Mouse (Mus musculus): ENCODE results near the gene Pnrc2. TPM values are rescaled to one million over a fixed set of nuclear protein-coding genes. Genes with fewer than 3 reads are reported as not detected.
A peak's percentile ranks its signal among the peaks of the same experiment; 100 is the strongest.

The Pnrc2 gene
- polyA plus RNA-seq, 1 experiment from 2014 or later, result 220 TPM

DNA sequence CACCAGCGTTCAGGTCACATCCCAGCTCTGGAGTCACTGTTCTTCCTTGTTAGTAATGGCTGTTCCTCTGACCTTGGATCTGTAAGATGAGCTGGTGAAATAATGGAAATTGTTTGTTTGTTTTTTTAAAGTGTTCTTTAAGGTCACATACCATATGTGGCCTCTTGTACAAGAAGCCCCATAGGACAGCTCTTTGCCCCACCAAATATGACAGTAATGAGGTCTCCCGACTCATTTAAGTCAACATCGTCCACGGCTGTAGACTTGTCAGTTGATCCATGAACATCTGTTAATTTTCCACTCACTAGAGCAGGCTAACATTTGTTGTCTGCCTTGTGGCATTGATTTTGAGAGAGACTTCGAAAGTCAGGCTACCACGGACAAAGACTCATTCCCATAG, 5.4 kb upstream of the Pnrc2 start:
- Histone ChIP-seq H3K36me3 (no peaks in the 10 kb centered on the region), H3K9ac (replicated peaks) (no peak overlapping the region), H3K4me1 (replicated peaks) (peaks cover 34% of the 10 kb centered on the region), H3K27me3 (no peaks in the 10 kb centered on the region), H3K27ac (no peak overlapping the region), H3K9me3 (no peaks in the 10 kb centered on the region), H3K4me2 (no peak overlapping the region), H3K4me3 (replicated peaks) (no peak overlapping the region)
- no peak for ATAC-seq (ENCODE audit: insufficient number of reproducible peaks, insufficient read depth, low FRiP score, low TSS enrichment, low read depth)
- WGBS, result 81% methylated on average over 6 of the region's 6 CpGs

- 70% methylated on average over 2 of the region's 2 CpGs for WGBS
- ATAC-seq (ENCODE audit: insufficient number of reproducible peaks, insufficient read depth, low FRiP score, low TSS enrichment, low read depth), result no peak
Observed at GRCm38 (mm10) chr4:135877742-135878141, 4.1 kb upstream of the Pnrc2 start.

DNA sequence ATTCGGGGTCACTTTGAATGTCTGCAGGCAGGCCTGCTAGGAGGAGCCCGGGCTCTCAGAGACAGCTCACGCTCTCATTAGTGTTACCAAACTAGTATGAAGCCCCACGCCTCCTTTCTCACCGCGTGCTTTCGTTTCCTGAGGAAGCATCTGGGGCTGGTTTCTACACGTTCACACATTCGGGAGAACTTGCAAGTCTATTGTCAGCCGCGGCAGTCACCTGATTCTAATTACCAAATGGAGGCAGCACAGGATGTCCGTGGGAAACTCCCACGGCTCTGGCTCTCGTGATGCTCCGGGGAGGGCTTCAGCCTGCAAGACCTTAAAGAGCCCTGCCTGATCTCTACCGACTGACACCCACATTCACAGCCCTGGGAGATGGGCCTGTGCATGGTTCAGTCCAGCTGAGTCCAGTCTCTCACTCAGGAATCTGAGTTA, 3.0 kb upstream of the Pnrc2 start:
- peak overlapping the region; percentile 53 for H3K4me2 ChIP-seq
- peak overlapping the region; percentile 37 for H3K9ac ChIP-seq (replicated peaks)
- no peaks in the 10 kb centered on the region for H3K27me3 ChIP-seq
- H3K9me3 ChIP-seq, result no peaks in the 10 kb centered on the region
- H3K4me1 ChIP-seq (replicated peaks), result peaks cover 38% of the 10 kb centered on the region
- peaks cover 11% of the 10 kb centered on the region for H3K36me3 ChIP-seq
- H3K27ac ChIP-seq, result peak overlapping the region; percentile 75
- WGBS, result 1% methylated on average over 16 of the region's 16 CpGs
- no peak for ATAC-seq (ENCODE audit: insufficient number of reproducible peaks, insufficient read depth, low FRiP score, low TSS enrichment, low read depth)
- peak overlapping the region; percentile 16 for H3K4me3 ChIP-seq (replicated peaks)

More at GRCm38 (mm10) chr4:135877742-135878141, 4.1 kb upstream of the Pnrc2 start:
- Histone ChIP-seq H3K9me3 (no peaks in the 10 kb centered on the region), H3K27me3 (no peaks in the 10 kb centered on the region), H3K27ac (no peak overlapping the region), H3K4me1 (replicated peaks) (peaks cover 31% of the 10 kb centered on the region), H3K4me3 (replicated peaks) (no peak overlapping the region), H3K36me3 (no peaks in the 10 kb centered on the region), H3K4me2 (no peak overlapping the region), H3K9ac (replicated peaks) (no peak overlapping the region)

DNA sequence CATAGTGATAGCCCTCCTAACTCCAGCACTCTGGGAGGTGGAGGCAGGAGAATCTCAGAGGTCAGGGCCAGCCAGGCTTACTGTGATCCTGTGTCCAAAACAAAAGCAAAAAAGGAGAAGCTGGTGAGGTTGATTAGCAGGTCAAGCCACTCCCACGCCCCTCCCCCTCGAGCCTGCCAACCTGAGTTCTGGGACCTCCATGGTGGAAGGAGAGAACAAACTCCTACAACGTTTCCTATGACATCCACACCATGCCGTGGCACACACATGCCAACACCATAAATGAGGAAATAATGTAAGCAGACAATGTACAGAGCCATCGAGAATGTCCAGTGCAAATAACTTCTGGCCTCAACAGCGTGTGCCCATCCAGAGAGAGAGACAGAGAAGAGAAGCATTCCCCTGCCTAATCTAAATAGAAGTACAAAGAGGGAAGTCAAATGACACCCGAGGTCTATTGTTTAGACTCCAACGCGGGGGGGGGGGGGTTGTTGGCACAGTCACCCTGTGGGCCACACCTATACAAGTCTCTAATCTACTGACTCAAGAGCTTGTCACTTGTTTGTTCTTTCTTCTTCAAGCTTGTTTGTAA, 2.4 kb upstream of the Pnrc2 start:
- H3K4me1 ChIP-seq (replicated peaks), result peaks cover 40% of the 10 kb centered on the region
- peak overlapping the region; percentile 16 for H3K4me3 ChIP-seq (replicated peaks)
- peak overlapping the region; percentile 37; the same call in 1 of the 2 replicates for H3K9ac ChIP-seq (replicated peaks)

DNA sequence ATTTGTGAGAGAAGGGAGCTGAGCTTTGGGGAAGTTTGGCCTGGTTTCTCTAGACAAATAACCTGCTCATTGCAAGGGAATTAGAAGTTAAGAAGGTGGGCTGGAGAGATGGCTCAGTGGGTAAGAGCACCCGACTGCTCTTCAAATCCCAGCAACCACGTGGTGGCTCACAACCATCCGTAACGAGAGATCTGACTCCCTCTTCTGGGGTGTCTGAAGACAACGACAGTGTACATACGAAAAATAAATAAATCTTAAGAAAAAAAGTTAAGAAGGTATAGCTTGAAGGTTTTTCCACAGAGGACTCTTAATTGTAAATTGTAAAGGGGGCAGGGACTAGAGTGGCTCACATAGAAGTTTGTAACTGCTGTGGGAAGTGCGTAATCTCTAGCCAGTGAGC, 1.9 kb upstream of the Pnrc2 start:
- no peak overlapping the region for H3K4me3 ChIP-seq (replicated peaks)

More for the DNA sequence above, 2.4 kb upstream of the Pnrc2 start:
- 11% methylated on average over 9 of the region's 9 CpGs for WGBS
- no peaks in the 10 kb centered on the region for H3K9me3 ChIP-seq
- H3K4me2 ChIP-seq, result peak overlapping the region; percentile 53
- ATAC-seq (ENCODE audit: insufficient number of reproducible peaks, insufficient read depth, low FRiP score, low TSS enrichment, low read depth), result no peak
- H3K27me3 ChIP-seq, result no peaks in the 10 kb centered on the region
- peak overlapping the region; percentile 75 for H3K27ac ChIP-seq
- peaks cover 14% of the 10 kb centered on the region for H3K36me3 ChIP-seq

DNA sequence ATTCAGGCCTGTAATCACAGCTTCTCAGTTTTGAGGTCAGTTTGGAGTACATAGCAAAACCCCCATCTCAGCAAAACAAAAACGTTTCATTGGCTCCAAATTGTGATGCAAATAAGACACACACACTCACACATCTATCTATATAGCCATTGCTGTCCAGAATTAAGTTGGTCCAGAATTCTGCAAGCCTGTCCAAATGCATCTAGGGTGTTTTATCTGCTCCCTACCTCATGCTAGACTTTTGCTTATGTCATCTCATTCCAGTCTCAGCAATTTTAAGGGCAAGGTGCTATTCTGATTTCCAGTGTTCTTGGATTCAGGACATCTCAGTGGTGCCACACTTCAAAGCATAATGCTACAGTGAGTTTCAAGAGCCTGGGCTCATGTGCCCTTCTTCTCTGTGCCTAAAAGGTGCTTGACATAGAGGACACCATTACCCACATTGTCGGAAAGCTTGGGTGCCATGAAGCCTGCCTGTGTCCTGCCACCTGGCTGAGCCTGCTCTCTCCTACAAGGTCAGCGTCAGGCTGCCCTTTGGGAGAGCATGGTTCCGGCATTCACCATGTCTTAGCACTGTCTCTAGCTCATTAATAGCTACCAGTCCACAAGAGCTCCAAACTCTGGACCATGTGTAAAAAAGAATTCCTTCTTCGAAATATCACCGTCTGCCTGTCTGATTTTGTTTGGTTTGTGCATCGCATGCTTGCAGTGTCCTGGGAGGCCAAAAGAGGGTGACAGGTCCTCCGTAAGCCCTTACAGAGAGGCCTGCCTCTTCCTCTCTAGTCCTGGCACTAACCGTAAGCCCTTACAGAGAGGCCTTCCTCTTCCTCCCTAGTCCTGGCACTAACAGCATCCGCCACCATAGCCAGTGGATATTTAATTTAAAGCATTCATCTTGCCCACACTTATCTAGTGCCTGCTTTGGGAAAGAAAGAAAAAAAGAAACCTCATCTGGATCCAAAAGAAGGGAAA, 1.2 kb upstream of the Pnrc2 start:
- Histone ChIP-seq H3K27ac (peak overlapping the region; percentile 100), H3K36me3 (peaks cover 18% of the 10 kb centered on the region), H3K4me3 (replicated peaks) (no peak overlapping the region), H3K4me1 (replicated peaks) (peaks cover 45% of the 10 kb centered on the region), H3K4me2 (peak overlapping the region; percentile 85; the same call in 1 of the 2 replicates), H3K9ac (replicated peaks) (no peak overlapping the region; the same call in 1 of the 2 replicates), H3K9me3 (no peaks in the 10 kb centered on the region), H3K27me3 (no peaks in the 10 kb centered on the region)
- ATAC-seq (ENCODE audit: insufficient number of reproducible peaks, insufficient read depth, low FRiP score, low TSS enrichment, low read depth), result no peak
- 86% methylated on average over 10 of the region's 10 CpGs for WGBS

More for the DNA sequence above, 1.9 kb upstream of the Pnrc2 start:
- Histone ChIP-seq H3K4me2 (no peak overlapping the region), H3K9ac (replicated peaks) (no peak overlapping the region), H3K4me1 (replicated peaks) (peaks cover 42% of the 10 kb centered on the region), H3K9me3 (no peaks in the 10 kb centered on the region), H3K36me3 (peaks cover 16% of the 10 kb centered on the region), H3K27me3 (no peaks in the 10 kb centered on the region), H3K27ac (peak overlapping the region; percentile 75)
- ATAC-seq (ENCODE audit: insufficient number of reproducible peaks, insufficient read depth, low FRiP score, low TSS enrichment, low read depth), result no peak
- 40% methylated on average over 7 of the region's 7 CpGs for WGBS

DNA sequence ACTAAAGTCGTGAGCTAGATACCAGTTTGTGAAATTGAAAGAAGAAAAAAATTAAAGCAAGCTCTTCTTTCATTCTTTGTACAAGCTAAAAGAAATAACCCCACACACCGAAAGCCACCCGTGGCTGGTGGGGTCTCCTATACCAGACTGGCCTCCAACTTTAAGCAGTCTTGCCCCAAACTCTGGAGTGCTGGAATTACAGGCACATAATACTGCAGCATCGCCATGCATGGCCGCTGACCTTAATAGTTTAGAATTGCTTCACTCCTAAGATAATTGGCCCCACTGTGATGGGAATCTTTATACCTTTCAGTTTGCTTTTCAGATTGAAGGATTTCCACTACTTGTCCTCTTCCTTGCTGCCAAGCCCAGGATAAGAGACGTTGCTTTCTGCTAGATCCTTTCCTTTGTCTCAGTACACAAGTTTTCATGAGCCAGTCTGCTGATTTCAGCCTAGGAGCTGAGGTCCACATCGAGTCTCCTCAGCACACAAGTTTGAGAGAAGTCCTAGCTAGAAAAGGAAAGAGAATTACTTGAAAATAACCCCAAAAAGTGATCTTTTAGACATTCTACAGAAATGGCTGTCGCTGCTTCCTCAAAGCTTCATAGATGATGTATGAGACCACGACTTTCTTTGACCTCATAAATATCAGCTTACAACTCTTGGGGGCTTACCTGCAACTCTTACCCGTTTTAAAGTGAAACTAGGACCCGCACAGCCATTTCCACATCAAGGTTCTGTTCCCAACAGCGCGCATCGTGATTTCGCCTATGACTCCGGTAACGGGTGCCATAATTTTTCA, 860 bp downstream of the Pnrc2 start:
- H3K36me3 ChIP-seq, result peaks cover 27% of the 10 kb centered on the region
- peaks cover 45% of the 10 kb centered on the region for H3K4me1 ChIP-seq (replicated peaks)
- 12% methylated on average over 17 of the region's 17 CpGs for whole genome bisulfite sequencing
- ATAC-seq (ENCODE audit: insufficient number of reproducible peaks, insufficient read depth, low FRiP score, low TSS enrichment, low read depth), result no peak
- no peaks in the 10 kb centered on the region for H3K27me3 ChIP-seq
- H3K4me2 ChIP-seq, result peak overlapping the region; percentile 85
- peak overlapping the region; percentile 97 for H3K9ac ChIP-seq (replicated peaks)
- peak overlapping the region; percentile 75 for H3K4me3 ChIP-seq (replicated peaks)
- H3K9me3 ChIP-seq, result no peaks in the 10 kb centered on the region
- H3K27ac ChIP-seq, result peak overlapping the region; percentile 100

DNA sequence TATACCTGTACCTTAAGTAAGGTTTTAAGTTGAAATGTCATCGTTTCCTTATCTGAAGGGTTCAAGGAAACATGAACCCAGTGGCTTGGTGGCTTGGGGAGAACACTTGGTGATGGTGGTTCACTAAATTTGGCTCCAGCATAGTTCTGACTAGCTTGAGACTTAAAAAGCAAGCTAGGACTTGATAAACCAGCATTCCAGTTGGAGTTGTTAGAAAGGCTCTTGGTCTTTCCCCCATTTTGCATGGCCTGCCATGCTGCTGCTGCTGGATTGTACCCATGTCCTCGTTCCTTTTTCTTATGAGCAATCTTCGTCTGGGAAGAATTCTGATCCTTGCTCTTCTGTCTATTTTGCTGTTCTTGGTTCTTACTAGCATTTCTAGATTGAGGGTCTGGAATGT, 1.6 kb downstream of the Pnrc2 start:
- Histone ChIP-seq H3K4me3 (replicated peaks) (peak overlapping the region; percentile 75), H3K9ac (replicated peaks) (peak overlapping the region; percentile 97), H3K27ac (peak overlapping the region; percentile 100), H3K9me3 (no peaks in the 10 kb centered on the region), H3K36me3 (peaks cover 27% of the 10 kb centered on the region), H3K27me3 (no peaks in the 10 kb centered on the region), H3K4me2 (peak overlapping the region; percentile 85), H3K4me1 (replicated peaks) (peaks cover 44% of the 10 kb centered on the region)
- 48% methylated on average over 3 of the region's 3 CpGs for WGBS
- ATAC-seq (ENCODE audit: insufficient number of reproducible peaks, insufficient read depth, low FRiP score, low TSS enrichment, low read depth), result no peak

DNA sequence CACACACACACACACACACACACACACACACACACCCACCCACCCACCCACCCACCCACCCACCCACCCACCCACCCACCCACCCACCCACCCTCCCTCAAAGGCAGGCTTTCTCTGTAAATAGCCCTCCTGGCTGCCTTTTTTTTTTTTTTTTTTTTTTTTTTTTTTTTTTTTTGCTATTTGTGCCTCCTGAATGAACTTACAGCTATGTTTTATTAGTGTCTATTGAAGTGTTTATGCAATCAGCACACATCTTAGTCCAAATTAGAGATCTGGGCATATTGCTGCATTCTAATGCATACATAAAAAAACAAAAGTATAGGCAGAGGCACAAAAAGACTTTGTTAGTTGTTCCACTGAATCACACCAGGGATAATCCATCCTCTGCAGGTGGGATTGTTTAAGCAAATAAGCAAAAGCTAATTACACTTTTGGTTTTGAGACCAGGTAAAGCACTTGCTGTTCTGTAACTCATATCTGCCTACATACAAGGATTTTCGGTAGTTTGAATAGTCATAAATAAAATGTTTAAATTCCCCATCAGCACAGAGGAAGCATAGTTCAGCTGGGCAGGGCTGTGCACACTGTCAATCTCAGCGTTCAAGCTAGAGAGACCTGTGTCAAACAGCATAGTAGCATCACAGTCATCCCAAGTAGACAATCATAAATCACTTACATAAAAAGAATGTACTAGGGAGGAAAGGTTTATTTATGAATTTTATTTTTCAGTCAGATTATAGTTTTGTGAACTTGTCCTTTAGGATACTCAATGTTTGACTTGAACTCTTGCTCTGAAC, 3.2 kb downstream of the Pnrc2 start:
- Histone ChIP-seq H3K27ac (peak overlapping the region; percentile 25; the same call in 1 of the 2 replicates), H3K4me2 (peak overlapping the region; percentile 85), H3K27me3 (no peaks in the 10 kb centered on the region), H3K4me3 (replicated peaks) (peak overlapping the region; percentile 15), H3K9me3 (no peaks in the 10 kb centered on the region), H3K4me1 (replicated peaks) (peaks cover 29% of the 10 kb centered on the region), H3K36me3 (peaks cover 37% of the 10 kb centered on the region), H3K9ac (replicated peaks) (no peak overlapping the region)
- ATAC-seq (ENCODE audit: insufficient number of reproducible peaks, insufficient read depth, low FRiP score, low TSS enrichment, low read depth), result no peak
- WGBS, result 40% methylated on average over 2 of the region's 2 CpGs

GRCm38 (mm10) chr4:135868996-135869395, 4.7 kb downstream of the Pnrc2 start:
- H3K4me1 ChIP-seq (replicated peaks), result peaks cover 14% of the 10 kb centered on the region
- no peaks in the 10 kb centered on the region for H3K27me3 ChIP-seq
- H3K4me3 ChIP-seq (replicated peaks), result no peak overlapping the region
- no peak overlapping the region for H3K9ac ChIP-seq (replicated peaks)
- ATAC-seq (ENCODE audit: insufficient number of reproducible peaks, insufficient read depth, low FRiP score, low TSS enrichment, low read depth), result no peak
- peak overlapping the region; percentile 20; the same call in 1 of the 2 replicates for H3K27ac ChIP-seq
- peaks cover 37% of the 10 kb centered on the region for H3K36me3 ChIP-seq
- WGBS, result 68% methylated on average over 2 of the region's 2 CpGs
- H3K4me2 ChIP-seq, result no peak overlapping the region
- no peaks in the 10 kb centered on the region for H3K9me3 ChIP-seq
